Mouse (Mus musculus): ENCODE data around the gene Crtap. TPM values are rescaled to one million over a fixed set of nuclear protein-coding genes. Genes with fewer than 3 reads are reported as not detected.
A peak's percentile ranks its signal among the peaks of the same experiment; 100 is the strongest.

Gene Crtap
- total RNA-seq (2012; rRNA removed), result 13.8 and 17.8 TPM in 2 replicates
- total RNA-seq (2014; rRNA removed), result 19.2 and 20.6 TPM in 2 replicates
- 25.2 and 27.7 TPM in 2 replicates for polyA plus RNA-seq (2012; ENCODE audit: insufficient read length, low read depth)

DNA sequence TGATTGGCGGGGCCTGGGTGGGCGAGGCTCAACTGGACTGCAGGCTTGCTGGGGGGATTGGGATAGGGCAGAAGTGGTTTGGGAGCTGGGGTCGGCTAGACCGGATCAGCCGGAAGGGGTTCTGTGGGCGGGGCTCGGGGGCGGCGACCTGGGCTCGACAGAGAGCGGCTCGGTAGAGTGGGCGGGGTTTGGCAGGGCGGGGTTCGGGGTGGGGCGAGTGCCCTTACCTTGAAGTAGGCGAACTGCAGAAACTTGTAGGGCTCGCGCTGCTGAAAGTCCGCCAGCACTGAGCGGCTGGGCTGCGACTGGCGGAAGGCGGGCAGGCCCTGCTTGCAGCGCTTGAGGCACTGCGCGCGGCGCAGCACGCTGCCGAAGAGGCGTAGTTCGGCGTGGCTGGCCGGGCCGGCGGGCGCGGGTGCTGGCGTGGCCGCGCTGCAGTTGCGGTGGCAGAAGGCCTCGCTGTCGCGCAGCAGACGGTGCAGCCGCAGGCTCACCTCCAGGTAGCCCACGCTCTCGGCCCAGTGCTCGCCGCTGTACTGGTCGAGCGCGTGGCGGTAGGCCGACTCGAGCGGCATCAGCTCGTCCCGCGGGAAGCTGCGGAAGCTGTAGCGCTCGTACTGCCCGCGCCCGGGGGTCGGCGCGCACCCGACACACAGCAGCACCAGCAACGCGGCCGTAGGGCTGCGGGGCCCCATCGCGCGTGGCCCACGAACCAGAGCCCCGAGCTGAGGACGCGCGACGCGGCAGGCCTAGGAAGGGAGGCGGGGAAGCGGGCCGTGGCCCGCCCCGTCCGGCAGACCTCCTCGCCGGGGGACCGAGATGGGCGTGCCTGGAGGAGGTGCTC, at the start of gene Crtap:
Gene Crtap, minus strand, starts transcription at position 771 of the 844 bp plus-strand sequence.
- no peaks in the 10 kb centered on the region for H3K79me2 ChIP-seq (replicated peaks; ENCODE audit: control insufficient read depth, extremely low read depth, insufficient read depth, poor library complexity, severe bottlenecking)
- H3K36me3 ChIP-seq (replicated peaks in 1 of 2; ENCODE audit: control insufficient read depth in 1 of 2, insufficient read depth in 1 of 2, low read length in 1 of 2), result peaks cover 7 to 32% of the 10 kb centered on the region in 2 experiments
- no peaks in the 10 kb centered on the region for H3K9me3 ChIP-seq (replicated peaks; ENCODE audit: low read length)
- peak within 1 kb of the TSS; percentile 85 for H3K27ac ChIP-seq (ENCODE audit: insufficient read depth, low read depth)
- peaks cover 5 to 30% of the 10 kb centered on the region in 2 experiments for H3K4me1 ChIP-seq (ENCODE audit: control insufficient read depth in 1 of 2, insufficient read depth in 2 of 2)
- TF ChIP-seq BHLHE40 (IDR thresholded peaks at IDR 0.05; ENCODE audit: low read depth, low read length) (no peak), ZNF384 (IDR thresholded peaks at IDR 0.05; ENCODE audit: low read depth, low read length) (no peak), TBP (conservative IDR thresholded peaks at IDR 0.05; ENCODE audit: low read depth, low read length) (0 out of 2 replicates have a peak, but pooled peaks have one; percentile 42), RAD21 (IDR thresholded peaks at IDR 0.05; ENCODE audit: low read depth, low read length) (no peak), NELFE (IDR thresholded peaks at IDR 0.05; ENCODE audit: low read depth, low read length) (peak; percentile 68), TCF12 (IDR thresholded peaks at IDR 0.05; ENCODE audit: low read depth, low read length) (peak; percentile 55; the same call in 1 of the 2 replicates), POLR2A (IDR thresholded peaks at IDR 0.05; ENCODE audit: low read depth, low read length) (peak; percentile 84), MXI1 (IDR thresholded peaks at IDR 0.05; ENCODE audit: low read depth, low read length) (peak; percentile 84), ZMIZ1 (IDR thresholded peaks at IDR 0.05; ENCODE audit: low read depth, low read length) (peak; percentile 79), ELF1 (IDR thresholded peaks at IDR 0.05; ENCODE audit: low read depth, low read length) (no peak; the same call in 1 of the 2 replicates), UBTF (IDR thresholded peaks at IDR 0.05; ENCODE audit: low read depth, low read length) (peak; percentile 70; the same call in 1 of the 2 replicates), SIN3A (IDR thresholded peaks at IDR 0.05; ENCODE audit: low read length) (peak; percentile 65; the same call in 1 of the 2 replicates), PAX5 (IDR thresholded peaks at IDR 0.05; ENCODE audit: low read length) (no peak), MEF2A (IDR thresholded peaks at IDR 0.05; ENCODE audit: borderline replicate concordance, low read depth, low read length) (peak; percentile 6; the same call in 1 of the 2 replicates), MAX (IDR thresholded peaks at IDR 0.05; ENCODE audit: low read length) (peak; percentile 24; the same call in 1 of the 2 replicates), JUND (conservative IDR thresholded peaks at IDR 0.05; ENCODE audit: low read depth, low read length) (no peak)
- H3K4me3 ChIP-seq (replicated peaks in 1 of 3; ENCODE audit: low read depth in 2 of 3, low read length in 2 of 3, poor library complexity in 1 of 3), result peak within 1 kb of the TSS; percentile 51 to 100 (median 92)
- dilution Hi-C loops (cut with MboI; ENCODE audit: extremely low pct_ligation_motif_present, extremely low pct_unique_long_range_greater_than_20kb, low sequenced_read_pairs) (no loop called here), in situ Hi-C loops (cut with MboI; ENCODE audit: low pct_ligation_motif_present, low pct_unique_long_range_greater_than_20kb, low sequenced_read_pairs) (loop anchor here (10.0 kb wide), 2 partner anchors 55 to 395 kb away; partner anchors contain the start of gene Bcl2a1c)
- peak within 1 kb of the TSS; percentile 52 for H3K4me2 ChIP-seq (ENCODE audit: insufficient read depth, low read depth, poor library complexity, severe bottlenecking)
- H3K9ac ChIP-seq (ENCODE audit: insufficient read depth, low read depth), result peak within 1 kb of the TSS; percentile 77
- H3K27me3 ChIP-seq (replicated peaks), result no peaks in the 10 kb centered on the region
- DNase-seq (ENCODE audit: extremely low read depth), result peak; percentile 84

DNA sequence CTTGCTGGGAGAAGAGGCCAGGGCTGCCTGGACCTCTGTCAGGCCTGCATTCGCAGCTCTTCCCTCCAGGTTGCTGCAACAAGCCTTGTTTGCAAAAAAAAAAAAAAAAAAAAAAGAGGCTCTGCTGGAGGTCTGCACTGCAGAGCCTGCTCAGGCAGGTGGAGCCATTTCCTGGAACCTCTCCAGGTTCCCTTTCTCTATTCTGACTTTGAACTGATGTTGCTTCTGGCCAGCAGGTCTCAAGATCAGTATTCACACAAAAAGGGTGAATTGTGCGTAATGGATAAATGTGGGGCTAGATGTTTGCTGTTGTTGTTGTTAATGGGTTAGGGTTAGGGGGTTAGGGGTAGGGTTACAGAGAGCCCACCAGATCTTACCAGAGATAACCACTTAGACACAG, 45.2 kb upstream of the Crtap start:
- Histone ChIP-seq H3K4me1 (ENCODE audit: control insufficient read depth in 1 of 2, insufficient read depth in 2 of 2) (peaks cover 0 to 6% of the 10 kb centered on the region in 2 experiments; a peak in 2 of 4 replicates), H3K4me3 (replicated peaks in 1 of 3; ENCODE audit: low read depth in 2 of 3, low read length in 2 of 3, poor library complexity in 1 of 3) (no peak overlapping the region), H3K4me2 (ENCODE audit: insufficient read depth, low read depth, poor library complexity, severe bottlenecking) (no peak overlapping the region), H3K36me3 (replicated peaks in 1 of 2; ENCODE audit: control insufficient read depth in 1 of 2, insufficient read depth in 1 of 2, low read length in 1 of 2) (peaks cover 14 to 68% of the 10 kb centered on the region in 2 experiments), H3K27me3 (replicated peaks) (no peaks in the 10 kb centered on the region), H3K27ac (ENCODE audit: insufficient read depth, low read depth) (no peak overlapping the region), H3K9ac (ENCODE audit: insufficient read depth, low read depth) (no peak overlapping the region), H3K79me2 (replicated peaks; ENCODE audit: control insufficient read depth, extremely low read depth, insufficient read depth, poor library complexity, severe bottlenecking) (no peaks in the 10 kb centered on the region), H3K9me3 (replicated peaks; ENCODE audit: low read length) (no peaks in the 10 kb centered on the region)
- TF ChIP-seq RAD21 (IDR thresholded peaks at IDR 0.05; ENCODE audit: low read depth, low read length), result peak; percentile 31
- TF ChIP-seq EP300 (IDR thresholded peaks at IDR 0.05; ENCODE audit: low read length), result no peak
- peak in 1 of 2 experiments; percentile 40; a peak in 2 of 4 replicates for TF ChIP-seq CTCF (conservative IDR thresholded peaks at IDR 0.05 in 1 of 2, IDR thresholded peaks at IDR 0.05 in 1 of 2; ENCODE audit: low read depth in 2 of 2, low read length in 2 of 2)
- no peak for TF ChIP-seq NELFE (IDR thresholded peaks at IDR 0.05; ENCODE audit: low read depth, low read length)
- peak; percentile 41 for TF ChIP-seq SMC3 (IDR thresholded peaks at IDR 0.05; ENCODE audit: low read depth, low read length)
- TF ChIP-seq ZNF384 (IDR thresholded peaks at IDR 0.05; ENCODE audit: low read depth, low read length), result peak; percentile 92
- TF ChIP-seq TBP (conservative IDR thresholded peaks at IDR 0.05; ENCODE audit: low read depth, low read length), result no peak
- TF ChIP-seq MEF2A (IDR thresholded peaks at IDR 0.05; ENCODE audit: borderline replicate concordance, low read depth, low read length), result no peak
- in situ Hi-C loops (cut with MboI; ENCODE audit: low pct_ligation_motif_present, low pct_unique_long_range_greater_than_20kb, low sequenced_read_pairs) (no loop called here), dilution Hi-C loops (cut with MboI; ENCODE audit: extremely low pct_ligation_motif_present, extremely low pct_unique_long_range_greater_than_20kb, low sequenced_read_pairs) (no loop called here)
- no peak for DNase-seq (ENCODE audit: extremely low read depth)
